Mouse (Mus musculus): ENCODE measurements at regions not wholly inside any gene's neighbourhood (a gene's known extent, or its start where the extent isn't known, plus 50 kb on each side); places are given as distances from the start of the nearest gene placed in this dataset.

- ATAC-seq (replicated peaks; ENCODE audit: low FRiP score), result no peak
- no peak overlapping the region for H3K9ac ChIP-seq (ENCODE audit: low read length)
- H3K27me3 ChIP-seq (ENCODE audit: control insufficient read depth, insufficient read depth, low read length), result no peaks in the 10 kb centered on the region
- no peaks in the 10 kb centered on the region for H3K4me1 ChIP-seq (replicated peaks; ENCODE audit: control insufficient read depth, insufficient read depth, low read length)
- H3K9me3 ChIP-seq (ENCODE audit: control insufficient read depth, low read length), result no peaks in the 10 kb centered on the region
- H3K36me3 ChIP-seq (ENCODE audit: control insufficient read depth, insufficient read depth, low read length), result no peaks in the 10 kb centered on the region
- no peak for DNase-seq (ENCODE audit: low spot score)
- 82% methylated on average over 8 of the region's 8 CpGs for WGBS
- H3K4me3 ChIP-seq (ENCODE audit: low read depth, low read length), result no peak overlapping the region
- H3K4me2 ChIP-seq (ENCODE audit: low read depth, low read length, severe bottlenecking), result no peak overlapping the region
- no peak overlapping the region for H3K27ac ChIP-seq (ENCODE audit: low read depth, low read length)
Measured at GRCm38 (mm10) chr2:144123395-144124034, 90.7 kb downstream of the Banf2 start.

GRCm38 (mm10) chr2:144127082-144128037 lies 94.5 kb downstream of the Banf2 start:
- Histone ChIP-seq H3K4me1 (replicated peaks; ENCODE audit: control insufficient read depth, insufficient read depth, low read length) (no peaks in the 10 kb centered on the region), H3K27ac (ENCODE audit: low read depth, low read length) (no peak overlapping the region), H3K9ac (ENCODE audit: low read length) (no peak overlapping the region), H3K27me3 (ENCODE audit: control insufficient read depth, insufficient read depth, low read length) (no peaks in the 10 kb centered on the region), H3K36me3 (ENCODE audit: control insufficient read depth, insufficient read depth, low read length) (no peaks in the 10 kb centered on the region), H3K9me3 (ENCODE audit: control insufficient read depth, low read length) (no peaks in the 10 kb centered on the region), H3K4me3 (ENCODE audit: low read depth, low read length) (no peak overlapping the region), H3K4me2 (ENCODE audit: low read depth, low read length, severe bottlenecking) (no peak overlapping the region)
- ATAC-seq (replicated peaks; ENCODE audit: low FRiP score) (peak; percentile 74), DNase-seq (ENCODE audit: low spot score) (no peak)
- 58% methylated on average over 13 of the region's 13 CpGs for WGBS

GRCm38 (mm10) chr2:144128038-144128402 lies 95.2 kb downstream of the Banf2 start:
- no peaks in the 10 kb centered on the region for H3K27me3 ChIP-seq (ENCODE audit: control insufficient read depth, insufficient read depth, low read length)
- H3K4me3 ChIP-seq (ENCODE audit: low read depth, low read length), result no peak overlapping the region
- no peak for DNase-seq (ENCODE audit: low spot score)
- no peaks in the 10 kb centered on the region for H3K36me3 ChIP-seq (ENCODE audit: control insufficient read depth, insufficient read depth, low read length)
- ATAC-seq (replicated peaks; ENCODE audit: low FRiP score), result peak; percentile 60
- H3K27ac ChIP-seq (ENCODE audit: low read depth, low read length), result no peak overlapping the region
- H3K9me3 ChIP-seq (ENCODE audit: control insufficient read depth, low read length), result no peaks in the 10 kb centered on the region
- H3K4me2 ChIP-seq (ENCODE audit: low read depth, low read length, severe bottlenecking), result no peak overlapping the region
- 83% methylated on average over 3 of the region's 3 CpGs for WGBS
- no peaks in the 10 kb centered on the region for H3K4me1 ChIP-seq (replicated peaks; ENCODE audit: control insufficient read depth, insufficient read depth, low read length)
- no peak overlapping the region for H3K9ac ChIP-seq (ENCODE audit: low read length)

- no peak overlapping the region for H3K27ac ChIP-seq (ENCODE audit: low read depth, low read length)
- no peak overlapping the region for H3K4me3 ChIP-seq (ENCODE audit: low read depth, low read length)
- no peak for DNase-seq (ENCODE audit: low spot score)
- no peaks in the 10 kb centered on the region for H3K4me1 ChIP-seq (replicated peaks; ENCODE audit: control insufficient read depth, insufficient read depth, low read length)
- no peak overlapping the region for H3K9ac ChIP-seq (ENCODE audit: low read length)
- no peak for ATAC-seq (replicated peaks; ENCODE audit: low FRiP score)
- H3K9me3 ChIP-seq (ENCODE audit: control insufficient read depth, low read length), result no peaks in the 10 kb centered on the region
- no peak overlapping the region for H3K4me2 ChIP-seq (ENCODE audit: low read depth, low read length, severe bottlenecking)
- H3K27me3 ChIP-seq (ENCODE audit: control insufficient read depth, insufficient read depth, low read length), result no peaks in the 10 kb centered on the region
- no peaks in the 10 kb centered on the region for H3K36me3 ChIP-seq (ENCODE audit: control insufficient read depth, insufficient read depth, low read length)
- 88% methylated on average over 4 of the region's 4 CpGs for WGBS
Measured at GRCm38 (mm10) chr2:144128527-144128926, 95.7 kb downstream of the Banf2 start.

GRCm38 (mm10) chr2:144133806-144134574 lies 101.1 kb downstream of the Banf2 start:
- no peak for DNase-seq (ENCODE audit: low spot score)

GRCm38 (mm10) chr2:144134575-144134958 lies 101.7 kb downstream of the Banf2 start:
- Histone ChIP-seq H3K9ac (ENCODE audit: low read length) (no peak overlapping the region), H3K4me3 (ENCODE audit: low read depth, low read length) (no peak overlapping the region), H3K9me3 (ENCODE audit: control insufficient read depth, low read length) (no peaks in the 10 kb centered on the region), H3K36me3 (ENCODE audit: control insufficient read depth, insufficient read depth, low read length) (no peaks in the 10 kb centered on the region), H3K27me3 (ENCODE audit: control insufficient read depth, insufficient read depth, low read length) (no peaks in the 10 kb centered on the region), H3K4me2 (ENCODE audit: low read depth, low read length, severe bottlenecking) (no peak overlapping the region), H3K27ac (ENCODE audit: low read depth, low read length) (no peak overlapping the region), H3K4me1 (replicated peaks; ENCODE audit: control insufficient read depth, insufficient read depth, low read length) (no peaks in the 10 kb centered on the region; the same call in 1 of the 2 replicates)
- WGBS, result 72% methylated on average over 9 of the region's 9 CpGs
- ATAC-seq (replicated peaks; ENCODE audit: low FRiP score) (no peak), DNase-seq (ENCODE audit: low spot score) (no peak)

More at GRCm38 (mm10) chr2:144133806-144134574, 101.1 kb downstream of the Banf2 start:
- Histone ChIP-seq H3K4me1 (replicated peaks; ENCODE audit: control insufficient read depth, insufficient read depth, low read length) (no peaks in the 10 kb centered on the region; the same call in 1 of the 2 replicates), H3K4me3 (ENCODE audit: low read depth, low read length) (no peak overlapping the region), H3K4me2 (ENCODE audit: low read depth, low read length, severe bottlenecking) (no peak overlapping the region), H3K27me3 (ENCODE audit: control insufficient read depth, insufficient read depth, low read length) (no peaks in the 10 kb centered on the region), H3K9ac (ENCODE audit: low read length) (no peak overlapping the region), H3K27ac (ENCODE audit: low read depth, low read length) (no peak overlapping the region), H3K36me3 (ENCODE audit: control insufficient read depth, insufficient read depth, low read length) (no peaks in the 10 kb centered on the region), H3K9me3 (ENCODE audit: control insufficient read depth, low read length) (no peaks in the 10 kb centered on the region)
- 62% methylated on average over 14 of the region's 14 CpGs for WGBS
- ATAC-seq (replicated peaks; ENCODE audit: low FRiP score), result no peak

GRCm38 (mm10) chr2:144135586-144135985 lies 102.7 kb downstream of the Banf2 start:
- no peak overlapping the region for H3K9ac ChIP-seq (ENCODE audit: low read length)
- H3K9me3 ChIP-seq (ENCODE audit: control insufficient read depth, low read length), result no peaks in the 10 kb centered on the region
- H3K36me3 ChIP-seq (ENCODE audit: control insufficient read depth, insufficient read depth, low read length), result no peaks in the 10 kb centered on the region
- ATAC-seq (replicated peaks; ENCODE audit: low FRiP score) (no peak), DNase-seq (ENCODE audit: low spot score) (no peak)
- WGBS, result 89% methylated on average over 1 of the region's 1 CpGs
- H3K4me2 ChIP-seq (ENCODE audit: low read depth, low read length, severe bottlenecking), result no peak overlapping the region
- no peaks in the 10 kb centered on the region for H3K27me3 ChIP-seq (ENCODE audit: control insufficient read depth, insufficient read depth, low read length)
- no peak overlapping the region for H3K27ac ChIP-seq (ENCODE audit: low read depth, low read length)
- H3K4me1 ChIP-seq (replicated peaks; ENCODE audit: control insufficient read depth, insufficient read depth, low read length), result no peaks in the 10 kb centered on the region; the same call in 1 of the 2 replicates
- no peak overlapping the region for H3K4me3 ChIP-seq (ENCODE audit: low read depth, low read length)

- ATAC-seq (replicated peaks; ENCODE audit: low FRiP score) (no peak), DNase-seq (ENCODE audit: low spot score) (no peak)
- Histone ChIP-seq H3K27ac (ENCODE audit: low read depth, low read length) (no peak overlapping the region), H3K9ac (ENCODE audit: low read length) (no peak overlapping the region), H3K4me3 (ENCODE audit: low read depth, low read length) (no peak overlapping the region), H3K4me1 (replicated peaks; ENCODE audit: control insufficient read depth, insufficient read depth, low read length) (no peaks in the 10 kb centered on the region), H3K27me3 (ENCODE audit: control insufficient read depth, insufficient read depth, low read length) (no peaks in the 10 kb centered on the region), H3K9me3 (ENCODE audit: control insufficient read depth, low read length) (no peaks in the 10 kb centered on the region), H3K4me2 (ENCODE audit: low read depth, low read length, severe bottlenecking) (no peak overlapping the region), H3K36me3 (ENCODE audit: control insufficient read depth, insufficient read depth, low read length) (no peaks in the 10 kb centered on the region)
- WGBS, result 85% methylated on average over 9 of the region's 9 CpGs
Measured at GRCm38 (mm10) chr2:144143620-144144384, 110.9 kb downstream of the Banf2 start.

Data from forebrain, embryonic 11.5 days (tissue).